Mouse (Mus musculus) liver, embryonic 14.5 days (tissue): ENCODE measurements around the gene Dtl.

Experiments
- CTCF ChIP-seq: IDR thresholded peaks from 2 replicates; pipeline ENCODE4 v1.5.1; 2016; ENCODE audit warnings: antibody characterized with exemption, low read depth, control low read depth
- EP300 ChIP-seq: IDR thresholded peaks from 2 replicates; pipeline ENCODE4 v1.6.1; 2016; ENCODE audit warnings: antibody characterized with exemption, low read depth

DNA sequence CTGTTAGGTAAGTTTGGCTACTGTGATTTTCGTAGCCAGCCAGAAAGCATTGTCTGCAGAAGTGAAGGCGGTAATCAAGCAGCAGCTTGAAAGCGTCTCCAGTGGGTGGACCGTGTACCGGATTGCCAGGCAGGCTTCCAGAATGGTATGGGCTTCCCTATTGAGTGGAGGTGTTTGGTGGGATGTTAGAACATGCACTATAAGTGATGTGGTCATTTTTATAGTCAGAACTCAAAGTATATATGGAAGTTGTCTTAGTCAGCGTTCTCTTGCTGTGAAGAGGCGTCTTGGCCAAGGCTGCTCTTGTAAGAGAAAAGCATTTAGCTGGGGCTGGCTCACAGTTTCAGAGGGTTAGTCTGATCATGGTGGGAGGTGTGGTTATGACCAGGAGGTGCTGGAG is 35.0 kb upstream of the Dtl start:
- no peak for TF ChIP-seq CTCF
- TF ChIP-seq EP300 = no peak
